Mouse (Mus musculus) c-Kit-positive CD71-negative TER-119-negative erythroid progenitor cells, embryonic 14.5 days (primary cell): ENCODE data around the gene Dusp22.

Experiments
- DNase-seq: peaks from one replicate; pipeline ENCODE4 v3.0.0-alpha.2; 2013; ENCODE audit warnings: low read depth

Dusp22 gene

GRCm38 (mm10) chr13:30659613-30660505 is at the start of gene Dusp22:
TSS of gene Dusp22 (plus strand) at chr13:30659999.
- DNase-seq, result peak; percentile 69

- DNase-seq, result no peak
These were observed 47.6 kb upstream of the Dusp22 start for GRCm38 (mm10) chr13:30612079-30612794.

- DNase-seq, result no peak
These were observed 40.1 kb upstream of the Dusp22 start for GRCm38 (mm10) chr13:30619684-30620083.

GRCm38 (mm10) chr13:30628195-30629048 is 31.4 kb upstream of the Dusp22 start:
- no peak for DNase-seq

- DNase-seq, result no peak
These were observed 29.9 kb upstream of the Dusp22 start for GRCm38 (mm10) chr13:30629794-30630410.

- DNase-seq, result no peak
These were observed 26.8 kb upstream of the Dusp22 start for GRCm38 (mm10) chr13:30632998-30633397.

GRCm38 (mm10) chr13:30636453-30636852 is 23.3 kb upstream of the Dusp22 start:
- no peak for DNase-seq

- DNase-seq, result no peak
These were observed 21.3 kb upstream of the Dusp22 start for GRCm38 (mm10) chr13:30638378-30639115.

GRCm38 (mm10) chr13:30642053-30642452 is 17.7 kb upstream of the Dusp22 start:
- DNase-seq, result no peak

GRCm38 (mm10) chr13:30648461-30648860 is 11.3 kb upstream of the Dusp22 start:
- DNase-seq, result no peak

GRCm38 (mm10) chr13:30649197-30649596 is 10.6 kb upstream of the Dusp22 start:
- DNase-seq, result no peak

- DNase-seq, result no peak
These were observed 9.1 kb upstream of the Dusp22 start for GRCm38 (mm10) chr13:30650684-30651083.

- no peak for DNase-seq
These were observed 6.7 kb upstream of the Dusp22 start for GRCm38 (mm10) chr13:30653051-30653450.

GRCm38 (mm10) chr13:30654463-30654862 is 5.3 kb upstream of the Dusp22 start:
- no peak for DNase-seq

GRCm38 (mm10) chr13:30656909-30657308 is 2.9 kb upstream of the Dusp22 start:
- DNase-seq, result no peak

GRCm38 (mm10) chr13:30657779-30658178 is 2.0 kb upstream of the Dusp22 start:
- DNase-seq, result no peak

- no peak for DNase-seq
These were observed 1.4 kb upstream of the Dusp22 start for GRCm38 (mm10) chr13:30658201-30658996.

- no peak for DNase-seq
These were observed 5.5 kb downstream of the Dusp22 start for GRCm38 (mm10) chr13:30665261-30665660.

GRCm38 (mm10) chr13:30666537-30666936 is 6.7 kb downstream of the Dusp22 start:
- no peak for DNase-seq

- DNase-seq, result no peak
These were observed 8.5 kb downstream of the Dusp22 start for GRCm38 (mm10) chr13:30668301-30668700.
